15 mouse cellular contexts compared by ENCODE assay signal in genomic region chr2:166346421-166347182, GRCm38 (mm10).
DNase-seq lines count a peak whose midpoint lies in the region; ATAC-seq and TF ChIP-seq lines count a peak whose summit lies in the region.
"Had no signal": no experiment of that assay in that cellular context is flagged by ENCODE, and none has a peak within 500 bp of the region (broad histone marks: within the 10 kb centered on the region; RNA-seq: fewer than 3 reads in every experiment).

No protein-coding gene starts in this region.

- ATAC-seq in kidney, embryonic 15.5 days (replicated peaks; ENCODE audit: low FRiP score): peak; percentile 31; the same call in 1 of the 2 replicates
- peak; percentile 82 for ATAC-seq in hindbrain, embryonic 12.5 days (ENCODE audit: low FRiP score)
- no peak for ATAC-seq in midbrain, postnatal 0 days (ENCODE audit: low FRiP score)
- no peak for ATAC-seq in liver, embryonic 12.5 days
- ATAC-seq: intestine, embryonic 16.5 days; Patski had no signal

- H3K27ac ChIP-seq in kidney, embryonic 15.5 days: peak overlapping the region; percentile 42; the same call in 1 of the 2 replicates
- H3K27ac ChIP-seq in embryonic facial prominence, embryonic 10.5 days (replicated peaks): peak overlapping the region; percentile 54; the same call in 1 of the 2 replicates
- H3K27ac ChIP-seq in hindbrain, embryonic 12.5 days: peak overlapping the region; percentile 56
- no peak overlapping the region for H3K27ac ChIP-seq in midbrain, postnatal 0 days (ENCODE audit: low read depth, low read length)
- H3K27ac ChIP-seq in liver, embryonic 12.5 days: no peak overlapping the region

- DNase-seq in kidney, postnatal 25 days: no peak
- DNase-seq in embryonic facial prominence, embryonic 10.5 days (ENCODE audit: low spot score): no peak
- DNase-seq in midbrain, postnatal 0 days (ENCODE audit: low spot score): peak; percentile 62
- no peak for DNase-seq in lung, postnatal 14 days
- no peak for DNase-seq in T-cell, adult 2 months (ENCODE audit: low spot score)
- DNase-seq: adrenal gland, postnatal 14 days; cerebellum, adult 18-20 months; lung, postnatal 10 days; thymus, adult 18-20 months had no signal

- 19% methylated on average over 18 of the region's 18 CpGs for WGBS in kidney, embryonic 15.5 days
- WGBS in embryonic facial prominence, embryonic 10.5 days: 79% methylated on average over 18 of the region's 18 CpGs
- 37% methylated on average over 18 of the region's 18 CpGs for WGBS in hindbrain, embryonic 12.5 days
- WGBS in midbrain, postnatal 0 days: 25% methylated on average over 18 of the region's 18 CpGs
- 58% methylated on average over 18 of the region's 18 CpGs for WGBS in liver, embryonic 12.5 days (ENCODE audit: insufficient replicate concordance)

- peaks cover 52% of the 10 kb centered on the region for H3K27me3 ChIP-seq in kidney, embryonic 15.5 days
- H3K27me3 ChIP-seq in embryonic facial prominence, embryonic 10.5 days (replicated peaks; ENCODE audit: low read depth, poor library complexity, severe bottlenecking): no peaks in the 10 kb centered on the region; the same call in none of the 2 replicates
- peaks cover 34% of the 10 kb centered on the region for H3K27me3 ChIP-seq in hindbrain, embryonic 12.5 days
- H3K27me3 ChIP-seq in midbrain, postnatal 0 days (ENCODE audit: insufficient read depth, low read length): no peaks in the 10 kb centered on the region; the same call in 1 of the 2 replicates
- H3K27me3 ChIP-seq in liver, embryonic 12.5 days (replicated peaks): peaks cover 5% of the 10 kb centered on the region; the same call in 1 of the 2 replicates

- H3K4me2 ChIP-seq in kidney, embryonic 15.5 days: no peak overlapping the region
- no peak overlapping the region for H3K4me2 ChIP-seq in hindbrain, embryonic 12.5 days (replicated peaks)
- no peak overlapping the region for H3K4me2 ChIP-seq in midbrain, postnatal 0 days (ENCODE audit: low read depth, low read length, poor library complexity, severe bottlenecking)
- H3K4me2 ChIP-seq in liver, embryonic 12.5 days: no peak overlapping the region
- H3K4me2 ChIP-seq: heart, embryonic 11.5 days had no signal

- no peaks in the 10 kb centered on the region for H3K36me3 ChIP-seq in kidney, embryonic 15.5 days
- H3K36me3 ChIP-seq in embryonic facial prominence, embryonic 10.5 days (replicated peaks): no peaks in the 10 kb centered on the region
- H3K36me3 ChIP-seq in hindbrain, embryonic 12.5 days: no peaks in the 10 kb centered on the region
- no peaks in the 10 kb centered on the region for H3K36me3 ChIP-seq in midbrain, postnatal 0 days (ENCODE audit: insufficient read depth, low read length)
- H3K36me3 ChIP-seq in liver, embryonic 12.5 days: no peaks in the 10 kb centered on the region

- peaks cover 60% of the 10 kb centered on the region for H3K4me1 ChIP-seq in kidney, embryonic 15.5 days
- H3K4me1 ChIP-seq in embryonic facial prominence, embryonic 10.5 days: peaks cover 70% of the 10 kb centered on the region
- H3K4me1 ChIP-seq in hindbrain, embryonic 12.5 days: peaks cover 54% of the 10 kb centered on the region
- H3K4me1 ChIP-seq in midbrain, postnatal 0 days (ENCODE audit: insufficient read depth, low read length): peaks cover 9% of the 10 kb centered on the region; the same call in 1 of the 2 replicates
- H3K4me1 ChIP-seq in liver, embryonic 12.5 days: no peaks in the 10 kb centered on the region

- H3K9ac ChIP-seq in kidney, embryonic 15.5 days: no peak overlapping the region
- H3K9ac ChIP-seq in hindbrain, embryonic 12.5 days: no peak overlapping the region
- no peak overlapping the region for H3K9ac ChIP-seq in midbrain, postnatal 0 days (replicated peaks; ENCODE audit: low read length, poor library complexity, severe bottlenecking)
- no peak overlapping the region for H3K9ac ChIP-seq in liver, embryonic 12.5 days

- no peaks in the 10 kb centered on the region for H3K9me3 ChIP-seq in kidney, embryonic 15.5 days (replicated peaks)
- no peaks in the 10 kb centered on the region for H3K9me3 ChIP-seq in embryonic facial prominence, embryonic 10.5 days
- H3K9me3 ChIP-seq in hindbrain, embryonic 12.5 days (replicated peaks): no peaks in the 10 kb centered on the region
- no peaks in the 10 kb centered on the region for H3K9me3 ChIP-seq in midbrain, postnatal 0 days (ENCODE audit: low read length)
- H3K9me3 ChIP-seq in liver, embryonic 12.5 days (replicated peaks): no peaks in the 10 kb centered on the region

- TF ChIP-seq CTCF in midbrain, postnatal 0 days (IDR thresholded peaks at IDR 0.05): no peak

- no peak overlapping the region for H3K4me3 ChIP-seq in kidney, embryonic 15.5 days (replicated peaks)
- no peak overlapping the region for H3K4me3 ChIP-seq in embryonic facial prominence, embryonic 10.5 days
- no peak overlapping the region for H3K4me3 ChIP-seq in hindbrain, embryonic 12.5 days
- H3K4me3 ChIP-seq in midbrain, postnatal 0 days (ENCODE audit: low read depth, low read length): no peak overlapping the region
- H3K4me3 ChIP-seq in liver, embryonic 12.5 days: no peak overlapping the region

Comparison
In these comparisons a context has a peak if more than half of its experiments do, and no peak if none do; other contexts are left out.
1. ATAC-seq: peak in kidney, embryonic 15.5 days (single experiment) and hindbrain, embryonic 12.5 days (single experiment); none in midbrain, postnatal 0 days (single experiment) and liver, embryonic 12.5 days (single experiment).
2. H3K27ac ChIP-seq: peak in kidney, embryonic 15.5 days (single experiment), embryonic facial prominence, embryonic 10.5 days (single experiment) and hindbrain, embryonic 12.5 days (single experiment); none in midbrain, postnatal 0 days (single experiment) and liver, embryonic 12.5 days (single experiment).